Mouse (Mus musculus): ENCODE measurements at regions not wholly inside any gene's neighbourhood (a gene's known extent, or its start where the extent isn't known, plus 50 kb on each side); places are given as distances from the start of the nearest gene placed in this dataset.

DNA sequence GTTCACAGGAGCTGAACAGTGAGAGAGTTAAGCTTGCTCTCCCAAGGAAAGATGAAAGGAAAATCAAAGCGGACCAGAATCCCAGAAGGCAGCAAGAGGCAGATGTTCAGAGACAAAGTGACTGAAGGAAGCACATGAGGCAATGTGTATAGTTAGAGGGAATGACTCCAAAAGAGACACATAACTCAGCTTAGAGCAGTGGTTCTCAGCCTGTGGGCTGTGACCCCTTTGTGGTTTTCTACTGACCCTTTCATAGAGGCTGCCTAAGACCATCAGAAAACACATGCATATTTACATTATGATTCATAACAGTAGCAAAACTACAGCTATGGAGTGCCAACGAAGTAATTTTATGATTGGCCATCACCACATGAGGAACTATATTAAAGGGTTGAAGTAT is 301.5 kb upstream of the Hnrnpa3 start:
- H3K4me2 ChIP-seq: no peak overlapping the region
- no peaks in the 10 kb centered on the region for H3K9me3 ChIP-seq
- 65% methylated on average over 2 of the region's 2 CpGs for WGBS
- H3K9ac ChIP-seq: no peak overlapping the region
- no peaks in the 10 kb centered on the region for H3K27me3 ChIP-seq
- H3K36me3 ChIP-seq: no peaks in the 10 kb centered on the region
- H3K4me3 ChIP-seq: no peak overlapping the region
- no peak for ATAC-seq (ENCODE audit: borderline replicate concordance, extremely low read depth, low FRiP score, low TSS enrichment)
- H3K27ac ChIP-seq: no peak overlapping the region
- no peaks in the 10 kb centered on the region for H3K4me1 ChIP-seq

DNA sequence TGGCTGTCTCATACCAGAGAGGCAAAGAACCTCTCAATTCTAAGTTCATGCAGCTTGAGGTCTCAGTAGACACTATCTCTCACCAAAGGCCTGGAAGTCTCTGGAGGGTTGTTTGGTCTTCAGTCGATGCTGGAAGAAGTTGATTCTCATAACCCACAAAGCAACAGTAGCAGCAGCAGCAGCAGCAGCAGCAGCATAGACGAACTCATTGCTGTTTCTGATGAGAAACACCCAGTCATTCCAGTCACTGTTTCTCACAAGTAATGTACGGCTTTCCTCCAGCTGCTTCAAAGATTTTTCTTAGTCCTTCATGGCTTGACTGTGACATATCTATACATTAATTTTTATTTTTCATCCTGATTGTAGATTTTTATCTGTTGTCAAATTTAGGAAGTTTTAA is 298.1 kb upstream of the Hnrnpa3 start:
- no peaks in the 10 kb centered on the region for H3K4me1 ChIP-seq
- H3K36me3 ChIP-seq: no peaks in the 10 kb centered on the region
- no peaks in the 10 kb centered on the region for H3K27me3 ChIP-seq
- ATAC-seq (ENCODE audit: borderline replicate concordance, extremely low read depth, low FRiP score, low TSS enrichment): no peak
- no peaks in the 10 kb centered on the region for H3K9me3 ChIP-seq
- 54% methylated on average over 3 of the region's 3 CpGs for WGBS
- no peak overlapping the region for H3K27ac ChIP-seq
- no peak overlapping the region for H3K4me2 ChIP-seq
- H3K9ac ChIP-seq: no peak overlapping the region
- H3K4me3 ChIP-seq: no peak overlapping the region

DNA sequence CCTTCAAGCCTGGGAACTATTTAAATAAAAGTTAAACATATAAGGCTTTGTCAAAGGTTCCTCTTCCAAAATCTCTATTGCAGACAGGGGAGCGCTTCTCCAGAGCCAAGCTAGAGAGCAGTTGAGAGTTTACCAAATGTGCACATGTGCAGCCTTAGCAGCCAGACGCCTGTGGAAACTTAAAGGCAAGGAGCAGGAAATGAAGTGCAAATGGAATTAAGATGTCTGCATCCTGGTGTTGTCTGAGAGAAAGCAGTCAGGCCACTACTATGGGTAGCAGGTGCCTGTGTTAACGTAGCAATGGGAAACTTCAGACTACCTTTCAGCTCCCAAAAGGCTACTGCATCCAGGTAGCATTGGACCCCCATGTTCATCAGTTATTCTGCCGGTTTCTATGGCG is 282.4 kb upstream of the Hnrnpa3 start:
- no peak overlapping the region for H3K4me3 ChIP-seq
- no peaks in the 10 kb centered on the region for H3K9me3 ChIP-seq
- H3K4me2 ChIP-seq: no peak overlapping the region
- no peak overlapping the region for H3K27ac ChIP-seq
- no peaks in the 10 kb centered on the region for H3K36me3 ChIP-seq
- 72% methylated on average over 5 of the region's 5 CpGs for WGBS
- no peak overlapping the region for H3K9ac ChIP-seq
- H3K4me1 ChIP-seq: no peaks in the 10 kb centered on the region
- ATAC-seq (ENCODE audit: borderline replicate concordance, extremely low read depth, low FRiP score, low TSS enrichment): no peak
- H3K27me3 ChIP-seq: no peaks in the 10 kb centered on the region

DNA sequence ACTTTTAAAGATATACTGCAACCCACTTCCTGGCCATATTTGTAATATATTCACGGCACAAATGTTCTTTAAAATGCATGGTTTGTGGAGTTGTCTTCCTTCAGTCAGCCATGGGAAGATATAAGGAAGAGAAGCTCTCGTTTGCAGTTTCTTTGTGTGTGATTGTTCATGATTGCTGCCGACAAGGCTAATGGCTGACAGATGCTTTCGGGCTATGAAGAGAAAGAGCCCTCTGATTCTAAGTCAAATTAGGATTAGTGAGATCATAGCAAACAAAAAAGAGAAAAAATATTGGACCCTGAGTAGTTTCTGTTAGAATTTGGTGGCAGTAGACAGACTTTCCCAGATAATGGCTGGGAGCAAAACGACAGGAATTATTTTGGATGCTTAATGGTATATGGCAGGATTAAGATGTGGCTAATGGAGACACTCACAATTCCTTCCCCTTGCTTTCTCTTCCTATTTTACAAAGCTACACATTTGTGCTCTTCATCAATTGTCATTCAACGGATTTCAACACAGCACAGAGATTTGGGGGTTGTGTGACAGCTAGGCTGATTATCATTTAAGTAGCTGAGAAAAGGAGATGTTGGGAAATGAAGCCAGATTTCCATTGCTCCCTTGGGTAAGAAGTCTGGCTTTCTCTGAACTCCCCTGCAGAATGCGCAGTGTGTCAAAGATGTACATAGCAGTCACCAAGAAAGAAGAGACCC is 273.4 kb upstream of the Hnrnpa3 start:
- no peaks in the 10 kb centered on the region for H3K27me3 ChIP-seq
- no peak overlapping the region for H3K9ac ChIP-seq
- WGBS: 60% methylated on average over 7 of the region's 7 CpGs
- no peaks in the 10 kb centered on the region for H3K4me1 ChIP-seq
- H3K27ac ChIP-seq: no peak overlapping the region
- H3K36me3 ChIP-seq: no peaks in the 10 kb centered on the region
- H3K4me3 ChIP-seq: no peak overlapping the region
- H3K9me3 ChIP-seq: no peaks in the 10 kb centered on the region
- no peak overlapping the region for H3K4me2 ChIP-seq
- no peak for ATAC-seq (ENCODE audit: borderline replicate concordance, extremely low read depth, low FRiP score, low TSS enrichment)

DNA sequence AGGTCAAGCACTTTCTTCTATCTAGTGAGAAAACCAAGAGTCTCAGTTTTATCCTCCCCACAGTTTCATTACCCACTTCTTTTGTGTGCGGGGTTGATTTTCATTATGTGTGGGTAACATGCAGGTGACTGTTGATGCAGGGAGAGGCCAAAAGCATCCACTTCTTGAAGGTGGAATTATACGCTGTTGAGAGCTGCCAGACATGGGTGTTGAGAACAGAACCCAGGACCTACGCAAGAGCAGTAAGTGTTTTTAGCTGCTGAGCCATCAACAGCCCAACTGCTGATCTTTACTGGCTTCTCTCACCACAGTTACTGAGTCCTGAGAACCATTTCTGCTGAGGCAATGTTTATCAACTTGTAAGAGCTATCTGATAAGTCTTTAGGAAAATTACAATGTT is 272.4 kb upstream of the Hnrnpa3 start:
- Histone ChIP-seq H3K9me3 (no peaks in the 10 kb centered on the region), H3K27me3 (no peaks in the 10 kb centered on the region), H3K4me1 (no peaks in the 10 kb centered on the region), H3K9ac (no peak overlapping the region), H3K4me2 (no peak overlapping the region), H3K27ac (no peak overlapping the region), H3K4me3 (no peak overlapping the region), H3K36me3 (no peaks in the 10 kb centered on the region)
- ATAC-seq (ENCODE audit: borderline replicate concordance, extremely low read depth, low FRiP score, low TSS enrichment): no peak
- WGBS: 87% methylated on average over 3 of the region's 3 CpGs

DNA sequence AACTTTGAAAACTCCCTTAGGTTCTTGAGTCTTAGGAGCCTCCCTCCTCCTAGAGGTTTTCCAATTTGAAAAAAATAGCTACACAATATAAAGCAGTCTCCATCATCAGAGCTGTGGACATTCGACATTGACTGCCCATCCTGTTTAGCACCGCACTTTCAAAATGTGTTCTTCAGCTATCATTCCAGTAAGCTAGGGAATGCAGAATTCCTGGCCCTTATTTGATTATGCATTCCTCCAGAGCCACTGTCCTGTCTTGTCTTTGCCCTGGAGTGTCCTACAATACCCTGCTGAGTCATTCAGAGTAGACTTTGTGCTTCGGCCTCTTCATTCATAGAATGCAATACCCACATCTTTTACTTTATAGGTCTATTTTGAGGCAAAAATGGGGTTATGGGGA is 267.0 kb upstream of the Hnrnpa3 start:
- H3K4me3 ChIP-seq: no peak overlapping the region
- H3K4me1 ChIP-seq: no peaks in the 10 kb centered on the region
- no peak for ATAC-seq (ENCODE audit: borderline replicate concordance, extremely low read depth, low FRiP score, low TSS enrichment)
- H3K4me2 ChIP-seq: no peak overlapping the region
- no peaks in the 10 kb centered on the region for H3K27me3 ChIP-seq
- no peak overlapping the region for H3K27ac ChIP-seq
- 85% methylated on average over 3 of the region's 3 CpGs for WGBS
- H3K36me3 ChIP-seq: no peaks in the 10 kb centered on the region
- no peaks in the 10 kb centered on the region for H3K9me3 ChIP-seq
- no peak overlapping the region for H3K9ac ChIP-seq

DNA sequence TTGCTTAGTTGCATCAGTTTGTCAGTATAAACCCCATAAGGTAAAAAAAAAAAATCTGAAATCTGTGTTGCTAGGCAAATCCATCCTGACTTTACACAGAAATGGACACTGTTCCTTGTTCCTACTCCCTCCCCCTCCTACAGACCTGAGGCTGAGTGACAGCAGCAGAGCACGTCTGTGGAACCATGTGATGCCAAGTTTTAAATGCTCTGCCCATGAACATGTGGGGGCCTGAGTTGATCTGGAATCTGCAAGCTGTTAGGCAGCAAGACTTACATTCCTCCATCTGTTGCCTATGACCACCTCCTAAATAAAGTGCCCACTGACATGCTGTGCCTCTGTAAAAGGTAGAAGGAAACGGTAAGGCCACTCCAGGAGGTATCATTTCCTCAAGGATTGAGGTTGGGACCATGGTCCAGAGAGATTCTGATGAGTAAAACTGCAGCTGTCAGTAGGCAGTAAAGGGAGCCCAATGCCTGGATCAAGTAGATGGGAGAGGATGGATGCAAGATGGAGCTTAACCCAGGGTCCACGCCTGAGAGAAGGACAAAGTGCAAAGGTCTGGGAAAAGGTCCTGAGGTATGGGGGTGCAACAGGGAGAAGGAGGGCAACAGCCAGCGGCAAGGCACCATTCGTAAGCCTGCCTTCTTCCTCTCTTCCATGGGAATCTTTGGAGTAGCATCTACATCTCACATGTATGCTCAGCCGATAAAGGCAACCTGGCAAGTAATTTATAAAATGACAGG is 264.0 kb upstream of the Hnrnpa3 start:
- no peaks in the 10 kb centered on the region for H3K9me3 ChIP-seq
- WGBS: 65% methylated on average over 6 of the region's 6 CpGs
- H3K4me3 ChIP-seq: no peak overlapping the region
- no peak overlapping the region for H3K27ac ChIP-seq
- no peak overlapping the region for H3K4me2 ChIP-seq
- H3K27me3 ChIP-seq: no peaks in the 10 kb centered on the region
- H3K9ac ChIP-seq: no peak overlapping the region
- ATAC-seq (ENCODE audit: borderline replicate concordance, extremely low read depth, low FRiP score, low TSS enrichment): no peak
- H3K36me3 ChIP-seq: no peaks in the 10 kb centered on the region
- no peaks in the 10 kb centered on the region for H3K4me1 ChIP-seq

DNA sequence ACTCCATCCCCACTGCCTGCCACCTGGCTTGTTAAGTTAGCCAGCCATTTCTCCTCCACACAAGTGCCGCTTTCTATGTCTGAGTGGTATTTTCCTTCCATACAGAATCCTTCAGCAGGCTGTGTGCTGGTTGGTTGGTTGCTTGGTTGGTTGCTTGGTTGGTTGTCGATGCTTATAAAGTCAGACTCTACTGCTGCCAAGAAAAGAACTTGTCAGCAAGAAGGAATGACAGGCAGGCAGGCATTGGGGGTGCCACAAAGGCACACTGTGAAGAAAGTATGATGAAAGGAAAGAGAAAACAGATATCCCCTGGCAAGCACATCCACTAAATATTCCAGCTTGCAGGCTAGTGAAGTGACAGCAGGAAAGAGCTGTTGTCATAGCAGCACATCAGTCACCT is 263.0 kb upstream of the Hnrnpa3 start:
- H3K27me3 ChIP-seq: no peaks in the 10 kb centered on the region
- no peak overlapping the region for H3K27ac ChIP-seq
- no peak overlapping the region for H3K4me2 ChIP-seq
- 53% methylated on average over 2 of the region's 2 CpGs for WGBS
- H3K9me3 ChIP-seq: no peaks in the 10 kb centered on the region
- H3K4me3 ChIP-seq: no peak overlapping the region
- H3K36me3 ChIP-seq: no peaks in the 10 kb centered on the region
- no peak overlapping the region for H3K9ac ChIP-seq
- H3K4me1 ChIP-seq: no peaks in the 10 kb centered on the region
- no peak for ATAC-seq (ENCODE audit: borderline replicate concordance, extremely low read depth, low FRiP score, low TSS enrichment)

DNA sequence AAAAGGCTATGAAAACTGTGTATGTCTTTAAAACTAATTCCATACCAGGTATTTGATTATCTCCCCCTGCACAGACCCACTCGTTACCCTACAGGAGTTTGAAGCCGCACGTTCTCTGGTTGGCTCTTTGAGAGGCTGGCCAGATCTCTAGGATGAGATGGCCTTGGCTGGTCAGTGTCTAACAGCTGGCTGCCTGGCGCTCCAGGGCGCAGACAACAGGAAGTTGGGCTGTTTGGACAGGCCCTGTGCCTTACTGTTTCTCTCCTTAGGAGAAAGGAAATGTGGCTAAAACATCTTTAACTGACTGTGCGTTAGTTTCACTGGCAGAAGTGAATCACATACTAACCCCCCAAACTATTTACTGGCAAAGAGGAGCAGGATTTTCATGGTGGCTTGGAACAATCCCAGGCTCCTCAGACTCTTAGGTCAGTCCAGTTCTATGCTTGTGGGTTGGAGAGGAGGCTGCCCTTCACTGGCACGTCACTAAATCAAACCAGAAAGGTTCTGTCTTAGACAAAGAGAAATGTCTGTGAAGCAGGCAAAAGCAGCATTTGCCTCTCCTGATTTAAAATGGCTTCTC is 258.7 kb upstream of the Hnrnpa3 start:
- no peak overlapping the region for H3K4me2 ChIP-seq
- WGBS: 67% methylated on average over 7 of the region's 7 CpGs
- H3K9me3 ChIP-seq: no peaks in the 10 kb centered on the region
- H3K4me1 ChIP-seq: no peaks in the 10 kb centered on the region
- no peak overlapping the region for H3K9ac ChIP-seq
- no peak overlapping the region for H3K4me3 ChIP-seq
- H3K27me3 ChIP-seq: no peaks in the 10 kb centered on the region
- no peak for ATAC-seq (ENCODE audit: borderline replicate concordance, extremely low read depth, low FRiP score, low TSS enrichment)
- H3K36me3 ChIP-seq: no peaks in the 10 kb centered on the region
- H3K27ac ChIP-seq: no peak overlapping the region

DNA sequence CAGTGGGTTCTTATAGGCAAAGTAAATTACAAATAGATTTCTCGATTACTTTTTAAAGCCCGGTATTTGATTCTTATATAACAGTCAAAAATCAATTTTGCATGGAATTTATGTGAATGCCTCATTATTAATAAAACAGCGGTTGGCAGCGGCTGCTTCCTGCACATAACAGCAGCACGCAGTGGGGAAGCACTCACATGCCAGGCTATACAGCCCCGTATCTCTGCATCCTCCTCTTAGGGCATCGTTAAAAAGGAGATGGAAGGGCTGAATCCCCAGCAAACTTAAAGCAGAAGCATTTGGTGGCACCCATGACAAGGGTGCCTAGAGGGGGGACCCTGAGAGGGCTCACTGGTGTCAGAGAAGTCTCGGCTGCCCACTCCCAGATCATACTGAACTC is 255.3 kb upstream of the Hnrnpa3 start:
- 79% methylated on average over 8 of the region's 8 CpGs for WGBS
- no peak overlapping the region for H3K27ac ChIP-seq
- H3K27me3 ChIP-seq: no peaks in the 10 kb centered on the region
- no peak overlapping the region for H3K4me2 ChIP-seq
- no peaks in the 10 kb centered on the region for H3K9me3 ChIP-seq
- no peak for ATAC-seq (ENCODE audit: borderline replicate concordance, extremely low read depth, low FRiP score, low TSS enrichment)
- no peaks in the 10 kb centered on the region for H3K4me1 ChIP-seq
- H3K36me3 ChIP-seq: no peaks in the 10 kb centered on the region
- no peak overlapping the region for H3K4me3 ChIP-seq
- H3K9ac ChIP-seq: no peak overlapping the region

DNA sequence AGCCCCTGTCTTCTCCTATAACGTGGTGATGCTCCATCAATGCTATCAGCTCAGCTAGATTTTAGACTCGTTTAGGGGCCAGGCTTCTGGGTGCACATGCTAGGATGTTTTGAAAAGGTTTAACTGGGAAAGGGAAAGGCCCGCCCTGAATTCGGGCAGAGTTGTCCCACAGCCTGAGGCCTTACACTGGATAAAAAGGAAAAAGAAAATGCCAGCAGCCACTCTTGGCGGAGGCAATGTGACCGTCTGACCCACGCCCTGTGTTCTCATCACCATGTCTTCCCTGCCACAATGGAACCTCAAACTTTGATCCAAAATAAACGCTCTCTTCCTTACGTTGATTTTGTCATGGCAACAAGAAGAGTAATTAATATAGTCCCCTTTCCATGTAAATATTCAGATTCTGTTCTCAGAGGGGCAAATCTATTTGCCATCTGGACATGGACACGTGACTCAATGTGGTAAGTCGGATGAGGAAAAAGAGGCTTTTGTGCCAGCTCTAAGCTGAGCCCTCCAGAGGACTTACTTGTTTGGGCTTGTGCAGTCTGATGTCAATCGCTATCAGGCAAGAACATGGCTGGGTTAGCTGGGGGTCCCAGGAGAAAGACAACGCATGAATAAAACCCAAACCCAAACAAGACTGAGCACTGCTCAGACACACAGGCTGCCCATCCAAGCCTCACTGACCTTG is 253.4 kb upstream of the Hnrnpa3 start:
- 77% methylated on average over 13 of the region's 13 CpGs for WGBS
- no peak overlapping the region for H3K27ac ChIP-seq
- no peaks in the 10 kb centered on the region for H3K36me3 ChIP-seq
- no peaks in the 10 kb centered on the region for H3K27me3 ChIP-seq
- no peak overlapping the region for H3K9ac ChIP-seq
- H3K4me3 ChIP-seq: no peak overlapping the region
- H3K4me2 ChIP-seq: no peak overlapping the region
- H3K9me3 ChIP-seq: no peaks in the 10 kb centered on the region
- ATAC-seq (ENCODE audit: borderline replicate concordance, extremely low read depth, low FRiP score, low TSS enrichment): no peak
- no peaks in the 10 kb centered on the region for H3K4me1 ChIP-seq
